Mouse (Mus musculus): ENCODE results near the gene Padi6.

The Padi6 gene

GRCm38 (mm10) chr4:140742543-140742942, at the start of gene Padi6:
Gene Padi6, minus strand, starts transcription at chr4:140742643.
- DNase-seq: no peak

- no peak for DNase-seq
Observed at GRCm38 (mm10) chr4:140791071-140791470, 48.6 kb upstream of the Padi6 start.

- no peak for DNase-seq
Observed at GRCm38 (mm10) chr4:140789983-140790382, 47.5 kb upstream of the Padi6 start.

GRCm38 (mm10) chr4:140788983-140789382, 46.5 kb upstream of the Padi6 start:
- peak; percentile 85 to 90 for DNase-seq

- DNase-seq: no peak
Observed at GRCm38 (mm10) chr4:140788264-140788663, 45.8 kb upstream of the Padi6 start.

- DNase-seq: no peak
Observed at GRCm38 (mm10) chr4:140787414-140787813, 45.0 kb upstream of the Padi6 start.

GRCm38 (mm10) chr4:140785217-140785616, 42.8 kb upstream of the Padi6 start:
- no peak for DNase-seq

- no peak for DNase-seq
Observed at GRCm38 (mm10) chr4:140784292-140784945, 42.0 kb upstream of the Padi6 start.

GRCm38 (mm10) chr4:140782821-140783220, 40.4 kb upstream of the Padi6 start:
- no peak for DNase-seq

- DNase-seq: no peak
Observed at GRCm38 (mm10) chr4:140780507-140780906, 38.1 kb upstream of the Padi6 start.

GRCm38 (mm10) chr4:140779803-140780397, 37.5 kb upstream of the Padi6 start:
- DNase-seq: peak; percentile 33 to 46

GRCm38 (mm10) chr4:140776623-140777022, 34.2 kb upstream of the Padi6 start:
- DNase-seq: no peak

- DNase-seq: no peak
Observed at GRCm38 (mm10) chr4:140775876-140776275, 33.4 kb upstream of the Padi6 start.

- no peak for DNase-seq
Observed at GRCm38 (mm10) chr4:140774893-140775292, 32.5 kb upstream of the Padi6 start.

- DNase-seq: no peak
Observed at GRCm38 (mm10) chr4:140774025-140774800, 31.8 kb upstream of the Padi6 start, which contains the start of gene Padi4. Gene Padi4, minus strand, starts transcription at chr4:140774236.

GRCm38 (mm10) chr4:140771091-140771490, 28.6 kb upstream of the Padi6 start:
- DNase-seq: no peak

GRCm38 (mm10) chr4:140770433-140770832, 28.0 kb upstream of the Padi6 start:
- no peak for DNase-seq

- DNase-seq: no peak
Observed at GRCm38 (mm10) chr4:140768973-140769372, 26.5 kb upstream of the Padi6 start.

GRCm38 (mm10) chr4:140765936-140766335, 23.5 kb upstream of the Padi6 start:
- no peak for DNase-seq

- peak; percentile 40 to 67 for DNase-seq
Observed at GRCm38 (mm10) chr4:140763158-140763557, 20.7 kb upstream of the Padi6 start.

- no peak for DNase-seq
Observed at GRCm38 (mm10) chr4:140761601-140762000, 19.2 kb upstream of the Padi6 start.

GRCm38 (mm10) chr4:140755811-140756210, 13.4 kb upstream of the Padi6 start:
- DNase-seq: no peak

GRCm38 (mm10) chr4:140753366-140753765, 10.9 kb upstream of the Padi6 start:
- no peak for DNase-seq

- DNase-seq: peak in 1 of 2 experiments; percentile 26
Observed at GRCm38 (mm10) chr4:140750328-140750727, 7.9 kb upstream of the Padi6 start.
